Mouse (Mus musculus) embryonic facial prominence, embryonic 14.5 days (tissue): ENCODE data around the gene Tango6. TPM values are rescaled to one million over a fixed set of nuclear protein-coding genes. Genes with fewer than 3 reads are reported as not detected.
"Not testable (repeated sequence)": the region's sequence is repeated elsewhere in the genome, so short reads cannot be mapped to it uniquely, and the experiment has no call there.

Source experiments
- ATAC-seq: fragments of 200-750 bp; cut with Nextera tagmentation; 2 replicates; pipeline ENCODE4 v1.8.0; 2017; ENCODE audit warnings: low read depth, moderate number of reproducible peaks, moderate TSS enrichment
- DNase-seq: peaks from one replicate; pipeline ENCODE4 v3.0.0-alpha.2; 2015; ENCODE audit warnings: low spot score
- H3K27ac ChIP-seq: fragments of 300-500 bp; sonication (generic); replicated peaks from 2 replicates; pipeline ENCODE4 v1.5.1; 2014; ENCODE audit warnings: low read depth, mild to moderate bottlenecking, low read length, moderate library complexity
- H3K27me3 ChIP-seq: fragments of 300-500 bp; sonication (generic); replicated peaks from 2 replicates; pipeline ENCODE4 v1.6.1; 2014; ENCODE audit warnings: low read length; ENCODE audit not compliant: control insufficient read depth, insufficient read depth
- H3K36me3 ChIP-seq: fragments of 300-500 bp; sonication (generic); 2 replicates; pipeline ENCODE4 v1.6.1; 2014; ENCODE audit warnings: low read length, mixed read lengths; ENCODE audit not compliant: control insufficient read depth, insufficient read depth
- H3K4me1 ChIP-seq: fragments of 300-500 bp; sonication (generic); 2 replicates; pipeline ENCODE4 v1.6.1; 2014; ENCODE audit warnings: antibody characterized with exemption, low read length; ENCODE audit not compliant: control insufficient read depth, insufficient read depth
- H3K4me2 ChIP-seq: fragments of 300-500 bp; sonication (generic); 2 replicates; pipeline ENCODE4 v1.6.1; 2014; ENCODE audit warnings: low read depth, mild to moderate bottlenecking, low read length, moderate library complexity, mixed read lengths
- H3K4me3 ChIP-seq: fragments of 300-500 bp; sonication (generic); 2 replicates; pipeline ENCODE4 v1.5.1; 2014; ENCODE audit warnings: low read depth, mild to moderate bottlenecking, low read length
- H3K9ac ChIP-seq: fragments of 300-500 bp; sonication (generic); 2 replicates; pipeline ENCODE4 v1.6.1; 2014; ENCODE audit warnings: low read depth, mild to moderate bottlenecking, low read length, moderate library complexity, mixed read lengths
- H3K9me3 ChIP-seq: fragments of 300-500 bp; sonication (generic); 2 replicates; pipeline ENCODE4 v1.6.1; 2016; ENCODE audit warnings: low read length; ENCODE audit not compliant: control insufficient read depth
- WGBS: fragments of 180-500 bp; shearing (Covaris S2); extraction: QIAGEN DNeasy Blood & Tissue Kit; methylation state at CpG from one replicate; pipeline ENCODE4 v1.1.7; 2014; 5-methylcytosine and 5-hydroxymethylcytosine counted together
- polyA plus RNA-seq: library from polyadenylated mRNA; unstranded; fragments of >200 nt; fragmentation: Nextera tagmentation; extraction: Ambion mirVana; gene quantifications from 2 replicates; pipeline ENCODE4 v1.2.1, GENCODE M21; 2014

The Tango6 gene
- polyA plus RNA-seq, 1 experiment from 2014 or later: 6.1 TPM

- 0 out of 2 replicates have a peak, but pooled peaks have one; percentile 7 for ATAC-seq
- peak overlapping the region; percentile 65 for H3K9ac ChIP-seq
- 1% methylated on average over 15 of the region's 15 CpGs for WGBS
- H3K4me1 ChIP-seq: peaks cover 32% of the 10 kb centered on the region
- H3K36me3 ChIP-seq: peaks cover 11% of the 10 kb centered on the region; the same call in 1 of the 2 replicates
- H3K27ac ChIP-seq: 0 out of 2 replicates have a peak overlapping the region, but pooled peaks have one; percentile 5
- H3K27me3 ChIP-seq: peaks cover 41% of the 10 kb centered on the region
- H3K4me2 ChIP-seq: peak overlapping the region; percentile 100
- peak; percentile 17 for DNase-seq
- H3K4me3 ChIP-seq: peak overlapping the region; percentile 63
- no peaks in the 10 kb centered on the region for H3K9me3 ChIP-seq
These were observed 188.6 kb downstream of the Tango6 start for GRCm38 (mm10) chr8:106871328-106871926.

GRCm38 (mm10) chr8:106871931-106872371, 189.1 kb downstream of the Tango6 start:
- DNase-seq: peak; percentile 61
- H3K9me3 ChIP-seq: no peaks in the 10 kb centered on the region
- H3K9ac ChIP-seq: peak overlapping the region; percentile 38
- peak overlapping the region; percentile 63 for H3K4me3 ChIP-seq
- WGBS: 0% methylated on average over 21 of the region's 22 CpGs
- H3K27me3 ChIP-seq: peaks cover 41% of the 10 kb centered on the region
- peak overlapping the region; percentile 100 for H3K4me2 ChIP-seq
- H3K27ac ChIP-seq: no peak overlapping the region
- peak; percentile 80 for ATAC-seq
- H3K36me3 ChIP-seq: peaks cover 15% of the 10 kb centered on the region; the same call in 1 of the 2 replicates
- peaks cover 32% of the 10 kb centered on the region for H3K4me1 ChIP-seq

DNA sequence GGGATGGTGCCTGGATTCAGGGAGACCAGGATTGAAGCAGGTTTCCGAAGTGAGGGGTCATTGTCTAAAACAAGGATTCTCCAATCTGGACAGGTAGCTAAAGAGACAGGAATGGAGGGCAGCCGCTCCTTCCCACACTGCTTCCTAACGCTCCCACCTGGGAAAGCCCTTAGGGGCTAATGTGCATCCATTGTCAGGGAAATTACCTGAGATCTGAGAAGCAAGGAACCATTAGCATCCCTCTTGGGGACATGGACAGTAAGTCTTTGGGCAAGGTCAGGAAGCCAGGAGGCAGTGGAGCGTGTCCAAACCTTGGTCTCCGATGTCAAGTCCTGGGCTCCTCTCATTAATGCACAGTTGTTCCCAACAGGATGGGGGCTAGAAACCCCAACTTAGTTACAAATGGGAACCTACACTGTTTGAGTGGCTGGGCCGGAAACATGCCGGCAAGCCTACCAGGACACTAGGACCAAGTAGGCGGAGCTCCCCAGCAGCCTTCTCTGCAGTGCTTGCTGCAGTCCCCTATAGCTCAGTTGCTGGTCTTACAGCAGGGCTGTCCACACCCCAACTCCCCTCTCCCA, 189.7 kb downstream of the Tango6 start:
- WGBS: 8% methylated on average over 8 of the region's 8 CpGs
- no peak for ATAC-seq
- H3K27me3 ChIP-seq: peaks cover 41% of the 10 kb centered on the region
- peaks cover 19% of the 10 kb centered on the region; the same call in 1 of the 2 replicates for H3K36me3 ChIP-seq
- H3K4me3 ChIP-seq: peak overlapping the region; percentile 63
- H3K4me1 ChIP-seq: peaks cover 32% of the 10 kb centered on the region
- no peak overlapping the region; the same call in 1 of the 2 replicates for H3K9ac ChIP-seq
- H3K9me3 ChIP-seq: no peaks in the 10 kb centered on the region
- DNase-seq: peak; percentile 6
- peak overlapping the region; percentile 100 for H3K4me2 ChIP-seq
- H3K27ac ChIP-seq: no peak overlapping the region

DNA sequence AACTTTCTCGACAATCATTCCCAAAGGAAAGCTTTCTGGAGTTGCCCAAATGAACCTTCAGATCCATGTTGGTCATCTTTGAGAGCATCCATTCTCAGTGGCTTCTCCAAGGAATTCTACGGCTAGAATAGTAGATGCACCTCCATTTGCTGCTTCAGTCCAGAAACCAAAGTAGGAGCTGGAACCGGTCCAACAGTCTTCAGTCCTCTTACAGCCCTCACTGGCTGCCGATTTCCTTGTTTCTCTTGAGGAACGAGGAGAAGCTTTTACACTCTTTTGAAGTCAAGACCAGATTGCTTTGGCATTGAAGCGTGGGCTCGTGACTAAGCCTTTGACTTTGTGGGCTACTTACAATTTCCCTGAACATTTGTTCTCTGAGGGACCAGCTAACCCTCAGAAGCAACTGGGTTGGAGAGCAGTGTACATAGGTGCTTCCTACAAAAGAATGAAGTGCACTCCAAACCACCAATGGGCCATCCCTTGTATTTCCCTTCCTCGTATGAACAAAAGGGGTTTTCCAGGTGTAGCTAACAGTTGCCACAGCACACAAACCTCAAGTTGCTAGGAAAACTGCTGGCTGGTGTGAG, 197.3 kb downstream of the Tango6 start:
- no peak overlapping the region for H3K9ac ChIP-seq
- H3K27me3 ChIP-seq: no peaks in the 10 kb centered on the region
- H3K9me3 ChIP-seq: no peaks in the 10 kb centered on the region
- 88% methylated on average over 8 of the region's 8 CpGs for WGBS
- peaks cover 77% of the 10 kb centered on the region for H3K36me3 ChIP-seq
- ATAC-seq (no peak), DNase-seq (peak; percentile 9)
- no peak overlapping the region for H3K27ac ChIP-seq
- H3K4me3 ChIP-seq: no peak overlapping the region
- H3K4me2 ChIP-seq: no peak overlapping the region
- H3K4me1 ChIP-seq: no peaks in the 10 kb centered on the region

GRCm38 (mm10) chr8:106884094-106884493, 201.2 kb downstream of the Tango6 start:
- not testable (repeated sequence) for H3K9me3 ChIP-seq, H3K27me3 ChIP-seq, H3K4me2 ChIP-seq, H3K9ac ChIP-seq, H3K4me1 ChIP-seq, DNase-seq, H3K27ac ChIP-seq, ATAC-seq, H3K4me3 ChIP-seq
- peaks cover 73% of the 10 kb centered on the region for H3K36me3 ChIP-seq
- WGBS: 94% methylated on average over 11 of the region's 11 CpGs

DNA sequence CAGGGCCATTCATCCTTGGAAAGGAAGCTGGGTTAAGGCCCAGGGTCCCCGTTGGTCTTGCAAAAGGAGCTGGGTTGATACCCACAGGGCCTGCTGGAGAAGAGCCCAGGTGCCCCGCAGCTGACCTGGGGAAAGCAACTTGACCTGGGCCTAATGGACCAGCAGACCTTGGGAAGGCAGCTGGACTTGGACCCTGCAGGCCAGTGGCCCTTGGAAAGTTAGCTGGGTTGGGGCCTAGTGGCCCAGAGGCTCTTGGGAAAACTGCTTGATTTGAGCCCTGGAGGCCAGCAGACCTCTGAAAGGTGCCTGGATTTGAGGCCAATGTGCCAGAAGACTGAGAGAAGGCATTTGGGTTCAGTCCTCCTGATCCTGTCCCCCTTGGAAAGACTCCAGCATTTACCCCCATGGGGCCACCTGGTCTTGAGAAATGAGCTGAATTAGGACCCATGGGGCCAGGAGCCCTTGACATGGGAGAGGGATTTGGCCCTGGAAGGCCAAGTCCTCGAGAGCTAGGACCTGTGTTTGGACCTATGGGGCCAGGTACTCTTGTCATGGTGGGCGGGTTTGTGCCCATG, 202.0 kb downstream of the Tango6 start:
- H3K4me2 ChIP-seq, H3K9me3 ChIP-seq, H3K4me3 ChIP-seq, ATAC-seq, H3K27me3 ChIP-seq, H3K4me1 ChIP-seq, H3K27ac ChIP-seq, DNase-seq, H3K9ac ChIP-seq: not testable (repeated sequence)
- WGBS: 93% methylated on average over 4 of the region's 4 CpGs
- peaks cover 64% of the 10 kb centered on the region for H3K36me3 ChIP-seq

- peaks cover 44% of the 10 kb centered on the region for H3K36me3 ChIP-seq
- WGBS: 48% methylated on average over 5 of the region's 5 CpGs
These were observed 204.7 kb downstream of the Tango6 start for GRCm38 (mm10) chr8:106887336-106888189.

DNA sequence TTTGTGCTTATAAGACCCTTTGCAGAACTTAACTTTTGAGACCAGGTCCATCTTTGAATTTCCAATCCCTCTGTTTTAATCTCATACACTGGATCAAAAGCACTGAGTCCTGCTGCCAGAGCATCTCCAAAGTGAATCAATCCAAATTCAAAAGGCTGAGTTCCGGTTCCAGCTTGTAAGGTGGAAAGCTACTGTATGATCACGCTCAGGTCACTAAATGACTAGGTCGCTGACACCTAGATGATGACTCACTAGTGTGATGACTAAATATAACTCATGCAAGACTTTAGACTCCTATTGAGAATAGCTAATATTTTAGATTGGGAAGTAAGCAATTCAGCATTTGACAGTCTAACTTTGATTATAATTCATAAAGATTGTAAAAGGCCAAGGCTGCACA, 205.9 kb downstream of the Tango6 start:
- Histone ChIP-seq H3K4me2 (no peak overlapping the region), H3K9ac (no peak overlapping the region), H3K27ac (no peak overlapping the region), H3K27me3 (no peaks in the 10 kb centered on the region), H3K36me3 (peaks cover 32% of the 10 kb centered on the region), H3K4me3 (no peak overlapping the region), H3K4me1 (no peaks in the 10 kb centered on the region), H3K9me3 (no peaks in the 10 kb centered on the region)
- 89% methylated on average over 3 of the region's 3 CpGs for WGBS
- DNase-seq: no peak
- no peak for ATAC-seq

More at GRCm38 (mm10) chr8:106887336-106888189, 204.7 kb downstream of the Tango6 start:
- no peaks in the 10 kb centered on the region for H3K27me3 ChIP-seq
- H3K9me3 ChIP-seq: no peaks in the 10 kb centered on the region
- DNase-seq (peak; percentile 89), ATAC-seq (peak; percentile 74)
- H3K4me3 ChIP-seq: no peak overlapping the region
- H3K4me1 ChIP-seq: no peaks in the 10 kb centered on the region
- H3K27ac ChIP-seq: no peak overlapping the region
- H3K4me2 ChIP-seq: no peak overlapping the region
- H3K9ac ChIP-seq: no peak overlapping the region
